Mouse (Mus musculus) spleen, postnatal 14 days (tissue): ENCODE measurements around the gene Olfr201.
"Not testable (repeated sequence)": the region's sequence is repeated elsewhere in the genome, so short reads cannot be mapped to it uniquely, and the experiment has no call there.

ENCODE experiments used
- DNase-seq, 2 experiments: peaks; one replicate each; pipeline ENCODE4 v3.0.0; 2021 to 2022; ENCODE audit warnings: low spot score in 2 of 2

The Olfr201 gene

GRCm38 (mm10) chr16:59272532-59272931 is at the start of gene Olfr201:
Gene Olfr201 (minus strand): TSS chr16:59272632.
- not testable (repeated sequence) for DNase-seq

- no peak for DNase-seq
Observed at GRCm38 (mm10) chr16:59318148-59318547, 45.7 kb upstream of the Olfr201 start, which contains the start of gene Olfr204. Gene Olfr204 (minus strand): TSS chr16:59318248.

- DNase-seq, result no peak
Observed at GRCm38 (mm10) chr16:59298581-59298980, 26.1 kb upstream of the Olfr201 start, which contains the start of gene Olfr203. Gene Olfr203 (plus strand): TSS chr16:59298881.

- DNase-seq, result not testable (repeated sequence)
Observed at GRCm38 (mm10) chr16:59287576-59287975, 15.1 kb upstream of the Olfr201 start.

GRCm38 (mm10) chr16:59286693-59287092 is 14.3 kb upstream of the Olfr201 start, which contains the start of gene Olfr202:
Gene Olfr202 (minus strand): TSS chr16:59286793.
- no peak for DNase-seq

GRCm38 (mm10) chr16:59283476-59283875 is 11.0 kb upstream of the Olfr201 start:
- no peak for DNase-seq

- no peak for DNase-seq
Observed at GRCm38 (mm10) chr16:59280542-59280941, 8.1 kb upstream of the Olfr201 start.

- DNase-seq, result not testable (repeated sequence)
Observed at GRCm38 (mm10) chr16:59269097-59269496, 3.3 kb downstream of the Olfr201 start.

- no peak for DNase-seq
Observed at GRCm38 (mm10) chr16:59249684-59250083, 22.7 kb downstream of the Olfr201 start.

- not testable (repeated sequence) for DNase-seq
Observed at GRCm38 (mm10) chr16:59219667-59220066, 52.8 kb downstream of the Olfr201 start, which contains the start of gene Olfr199. Gene Olfr199 (minus strand): TSS chr16:59219767.

- not testable (repeated sequence) for DNase-seq
Observed at GRCm38 (mm10) chr16:59217861-59218260, 54.6 kb downstream of the Olfr201 start.
